In genomic region chr15:85403256-85403731, GRCm38 (mm10) we compare ENCODE assay signal across 8 mouse cellular contexts.
DNase-seq lines count a peak whose midpoint lies in the region; ATAC-seq and TF ChIP-seq lines count a peak whose summit lies in the region.

No protein-coding gene starts in this region.

- TF ChIP-seq CTCF in kidney, adult 2 months (conservative IDR thresholded peaks at IDR 0.05; ENCODE audit: insufficient read depth, insufficient read length, low read depth, low read length) = no peak

- intact Hi-C loops in heart, postnatal 36 days (cut with DNase I) = no loop called here
- intact Hi-C loops in left cerebral cortex, postnatal 36 days (cut with DNase I) = loop anchor here (5.0 to 10.0 kb wide), 2 partner anchors 66 to 138 kb away; partner anchors contain the start of gene Atxn10

- 88% methylated on average over 4 of the region's 4 CpGs for WGBS in kidney, adult 2 months
- 88% methylated on average over 4 of the region's 4 CpGs for WGBS in kidney, embryonic 14.5 days

- no peak overlapping the region for H3K9ac ChIP-seq in kidney, embryonic 14.5 days (ENCODE audit: low read depth, low read length)

- ATAC-seq in kidney, embryonic 14.5 days (ENCODE audit: low FRiP score, low TSS enrichment) = no peak

- H3K4me2 ChIP-seq in kidney, embryonic 14.5 days (replicated peaks; ENCODE audit: low read depth, low read length) = no peak overlapping the region

- no peak overlapping the region for H3K27ac ChIP-seq in kidney, adult 2 months (ENCODE audit: insufficient read depth, low read depth, low read length)
- H3K27ac ChIP-seq in kidney, embryonic 14.5 days (ENCODE audit: low read depth, low read length) = no peak overlapping the region

- no peak overlapping the region for H3K4me3 ChIP-seq in kidney, adult 2 months (ENCODE audit: insufficient read depth, low read depth, low read length)
- H3K4me3 ChIP-seq in kidney, embryonic 14.5 days (ENCODE audit: low read length) = no peak overlapping the region

- H3K27me3 ChIP-seq in kidney, adult 2 months (replicated peaks; ENCODE audit: control insufficient read depth, insufficient read depth, low read length) = no peaks in the 10 kb centered on the region
- H3K27me3 ChIP-seq in kidney, embryonic 14.5 days (ENCODE audit: control insufficient read depth, insufficient read depth, low read length) = no peaks in the 10 kb centered on the region

- no peak for TF ChIP-seq POLR2A in kidney, adult 2 months (IDR thresholded peaks at IDR 0.05; ENCODE audit: low read depth, low read length)

- H3K9me3 ChIP-seq in kidney, embryonic 14.5 days (ENCODE audit: control insufficient read depth, low read length) = no peaks in the 10 kb centered on the region

- DNase-seq in kidney, adult 2 months = peak; percentile 7
- DNase-seq in cerebellum, postnatal 14 days = peak; percentile 83 to 89
- DNase-seq in heart, postnatal 36 days = peak; percentile 22 to 26
- DNase-seq in left cerebral cortex, postnatal 36 days (ENCODE audit: low spot score in 2 of 2) = peak; percentile 73 to 82
- DNase-seq in right cerebral cortex, postnatal 10 days (ENCODE audit: low spot score in 2 of 2) = peak; percentile 75 to 94
- no peak for DNase-seq in spleen, adult 18-20 months
- DNase-seq in adrenal gland, adult 2 months = no peak

- no peaks in the 10 kb centered on the region for H3K4me1 ChIP-seq in kidney, adult 2 months (ENCODE audit: control insufficient read depth, insufficient read depth, low read length)
- H3K4me1 ChIP-seq in kidney, embryonic 14.5 days (ENCODE audit: control insufficient read depth, insufficient read depth, low read length) = no peaks in the 10 kb centered on the region

- H3K36me3 ChIP-seq in kidney, adult 2 months (ENCODE audit: control insufficient read depth, insufficient read depth, low read length) = no peaks in the 10 kb centered on the region; the same call in 1 of the 2 replicates
- peaks cover 16% of the 10 kb centered on the region; the same call in 1 of the 2 replicates for H3K36me3 ChIP-seq in kidney, embryonic 14.5 days (ENCODE audit: control insufficient read depth, insufficient read depth, low read length)

Comparison
In these comparisons a context has a peak if more than half of its experiments do, and no peak if none do; other contexts are left out.
1. DNase-seq: peak in kidney, adult 2 months (single experiment), cerebellum, postnatal 14 days (2 of 2), heart, postnatal 36 days (2 of 2), left cerebral cortex, postnatal 36 days (2 of 2) and right cerebral cortex, postnatal 10 days (2 of 2); none in spleen, adult 18-20 months (0 of 2) and adrenal gland, adult 2 months (single experiment).